Mouse (Mus musculus): Measurements from ENCODE around the gene Tvp23a. TPM values are rescaled to one million over a fixed set of nuclear protein-coding genes. Genes with fewer than 3 reads are reported as not detected.

The Tvp23a gene
- polyA plus RNA-seq, 1 experiment from 2014 or later = 0.51 TPM

Other genes with a start within 250 kb of the Tvp23a start
- gene Emp2, start 133.4 kb downstream of the Tvp23a start, polyA plus RNA-seq (2015; fragmentation: Nextera tagmentation; extraction: Ambion mirVana) = 5.8 and 6.7 TPM in 2 replicates
- gene Tekt5, start 51.9 kb downstream of the Tvp23a start, polyA plus RNA-seq (2015; fragmentation: Nextera tagmentation; extraction: Ambion mirVana) = 0.11 and 0.17 TPM in 2 replicates
- gene Nubp1, start 35.4 kb downstream of the Tvp23a start, polyA plus RNA-seq (2015; fragmentation: Nextera tagmentation; extraction: Ambion mirVana) = 23.9 and 26.4 TPM in 2 replicates
- 0.13 and 0.18 TPM in 2 replicates for gene Ciita, start 32.7 kb upstream of the Tvp23a start, polyA plus RNA-seq (2015; fragmentation: Nextera tagmentation; extraction: Ambion mirVana)
- gene Dexi, start 95.7 kb upstream of the Tvp23a start, polyA plus RNA-seq (2015; fragmentation: Nextera tagmentation; extraction: Ambion mirVana) = 1.1 and 1.7 TPM in 2 replicates
- gene Clec16a, start 98.0 kb upstream of the Tvp23a start, polyA plus RNA-seq (2015; fragmentation: Nextera tagmentation; extraction: Ambion mirVana) = 9.8 and 11.1 TPM in 2 replicates

All from liver, embryonic 16.5 days (tissue).